Mouse (Mus musculus): ENCODE measurements around the gene Thoc7. TPM values are rescaled to one million over a fixed set of nuclear protein-coding genes. Genes with fewer than 3 reads are reported as not detected.

Thoc7 gene
- polyA plus RNA-seq, 1 experiment from 2014 or later: 179 TPM

DNA sequence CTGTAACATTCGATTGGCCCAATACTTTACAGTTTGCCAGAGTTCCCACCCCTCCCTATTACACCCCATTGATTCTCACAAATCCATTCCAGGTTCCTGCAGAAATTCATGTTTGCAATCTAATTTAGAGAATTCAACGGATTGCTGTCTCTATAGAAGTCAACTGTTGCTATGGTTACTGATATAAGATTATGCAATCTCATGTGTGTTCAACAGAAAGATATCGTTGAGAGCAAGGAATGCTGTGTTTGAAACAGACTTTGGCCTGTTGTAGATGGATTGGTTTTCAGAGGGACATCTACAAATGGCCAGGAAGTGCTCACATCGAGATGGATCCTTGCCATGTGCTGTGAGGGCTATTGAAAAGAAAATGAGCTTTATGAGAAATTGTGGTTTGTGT lies 46.4 kb downstream of the Thoc7 start:
- Histone ChIP-seq H3K9me3 (ENCODE audit: control insufficient read depth, low read length) (no peaks in the 10 kb centered on the region), H3K27me3 (replicated peaks; ENCODE audit: control insufficient read depth, insufficient read depth, low read length) (no peaks in the 10 kb centered on the region), H3K4me1 (ENCODE audit: control insufficient read depth, insufficient read depth, low read length) (no peaks in the 10 kb centered on the region; the same call in 1 of the 2 replicates), H3K27ac (replicated peaks; ENCODE audit: low read depth, low read length) (no peak overlapping the region), H3K4me3 (ENCODE audit: low read depth, low read length) (no peak overlapping the region), H3K4me2 (ENCODE audit: low read depth, low read length) (no peak overlapping the region), H3K36me3 (ENCODE audit: control insufficient read depth, insufficient read depth, low read length) (no peaks in the 10 kb centered on the region), H3K9ac (ENCODE audit: low read depth, low read length) (no peak overlapping the region)
- no peak for DNase-seq (ENCODE audit: low spot score)
- 60% methylated on average over 4 of the region's 4 CpGs for WGBS
- ATAC-seq (ENCODE audit: low read depth): no peak

DNA sequence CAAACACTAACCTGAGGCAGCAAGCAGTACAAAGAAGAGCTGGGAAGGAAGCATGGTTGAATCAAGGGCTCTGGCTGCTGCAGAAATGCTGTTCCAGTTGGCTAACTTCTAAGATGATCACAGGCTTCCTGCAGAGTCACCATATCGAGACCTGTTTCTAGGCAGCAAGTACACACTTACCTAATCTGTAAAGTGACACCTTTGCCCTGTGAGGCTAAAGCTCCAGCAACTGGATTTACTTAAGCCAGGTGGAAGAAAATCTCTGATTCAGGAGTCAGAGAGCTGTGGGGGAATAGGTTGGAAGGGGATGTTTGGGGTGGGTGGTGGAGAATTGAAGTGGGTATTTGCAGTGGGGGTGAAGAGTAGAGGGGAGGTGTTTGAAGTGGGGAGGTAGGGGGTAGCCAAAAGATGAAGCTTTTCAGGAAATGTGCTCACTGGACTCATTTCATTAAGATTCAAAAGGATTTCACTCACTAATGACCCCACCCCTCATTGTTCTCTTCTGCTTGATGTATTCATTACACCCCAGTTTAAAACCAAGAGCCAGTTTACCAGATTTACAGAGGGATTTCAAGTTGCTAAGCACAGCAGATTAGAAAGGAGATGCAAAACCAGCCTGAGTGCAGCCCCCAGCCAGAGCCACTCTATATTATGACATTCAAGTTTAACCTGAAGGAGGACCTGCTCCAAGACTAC lies 47.1 kb downstream of the Thoc7 start, which contains the start of gene Gm281:
TSS of gene Gm281 (minus strand) at position 92 of the 696 bp plus-strand sequence.
- H3K36me3 ChIP-seq (ENCODE audit: control insufficient read depth, insufficient read depth, low read length): no peaks in the 10 kb centered on the region
- DNase-seq (ENCODE audit: low spot score) (no peak), ATAC-seq (ENCODE audit: low read depth) (peak; percentile 51; the same call in 1 of the 2 replicates)
- H3K9me3 ChIP-seq (ENCODE audit: control insufficient read depth, low read length): no peaks in the 10 kb centered on the region
- 31% methylated on average over 1 of the region's 1 CpGs for WGBS
- no peaks in the 10 kb centered on the region; the same call in 1 of the 2 replicates for H3K4me1 ChIP-seq (ENCODE audit: control insufficient read depth, insufficient read depth, low read length)
- H3K4me2 ChIP-seq (ENCODE audit: low read depth, low read length): no peak within 1 kb of the TSS
- no peak within 1 kb of the TSS for H3K27ac ChIP-seq (replicated peaks; ENCODE audit: low read depth, low read length)
- H3K27me3 ChIP-seq (replicated peaks; ENCODE audit: control insufficient read depth, insufficient read depth, low read length): no peaks in the 10 kb centered on the region
- no peak within 1 kb of the TSS for H3K9ac ChIP-seq (ENCODE audit: low read depth, low read length)
- H3K4me3 ChIP-seq (ENCODE audit: low read depth, low read length): no peak within 1 kb of the TSS

DNA sequence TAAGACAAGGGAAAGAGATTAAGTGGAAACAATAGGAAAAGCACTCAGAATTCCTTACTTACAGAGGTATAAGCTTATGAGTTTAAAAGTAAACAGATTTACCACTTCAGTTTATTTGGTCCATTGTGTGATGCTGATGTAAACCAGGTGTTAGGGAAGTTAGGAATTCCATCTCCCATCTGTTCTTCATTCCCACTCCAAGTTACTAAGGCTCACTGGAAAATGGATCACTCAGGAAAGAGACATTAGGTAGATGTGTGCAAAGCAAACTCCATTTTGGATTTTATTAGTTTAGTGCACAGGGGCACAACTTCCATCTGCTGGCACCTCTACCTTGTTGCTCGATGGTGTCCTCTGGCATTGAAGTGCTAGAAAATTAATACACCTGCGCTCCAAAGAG lies 51.5 kb downstream of the Thoc7 start:
- H3K4me2 ChIP-seq (ENCODE audit: low read depth, low read length): no peak overlapping the region
- H3K27ac ChIP-seq (replicated peaks; ENCODE audit: low read depth, low read length): no peak overlapping the region
- H3K9ac ChIP-seq (ENCODE audit: low read depth, low read length): no peak overlapping the region
- H3K36me3 ChIP-seq (ENCODE audit: control insufficient read depth, insufficient read depth, low read length): no peaks in the 10 kb centered on the region
- 47% methylated on average over 2 of the region's 2 CpGs for WGBS
- DNase-seq (ENCODE audit: low spot score): no peak
- H3K27me3 ChIP-seq (replicated peaks; ENCODE audit: control insufficient read depth, insufficient read depth, low read length): no peaks in the 10 kb centered on the region
- H3K4me3 ChIP-seq (ENCODE audit: low read depth, low read length): no peak overlapping the region
- ATAC-seq (ENCODE audit: low read depth): no peak
- H3K4me1 ChIP-seq (ENCODE audit: control insufficient read depth, insufficient read depth, low read length): no peaks in the 10 kb centered on the region; the same call in 1 of the 2 replicates
- H3K9me3 ChIP-seq (ENCODE audit: control insufficient read depth, low read length): no peaks in the 10 kb centered on the region

DNA sequence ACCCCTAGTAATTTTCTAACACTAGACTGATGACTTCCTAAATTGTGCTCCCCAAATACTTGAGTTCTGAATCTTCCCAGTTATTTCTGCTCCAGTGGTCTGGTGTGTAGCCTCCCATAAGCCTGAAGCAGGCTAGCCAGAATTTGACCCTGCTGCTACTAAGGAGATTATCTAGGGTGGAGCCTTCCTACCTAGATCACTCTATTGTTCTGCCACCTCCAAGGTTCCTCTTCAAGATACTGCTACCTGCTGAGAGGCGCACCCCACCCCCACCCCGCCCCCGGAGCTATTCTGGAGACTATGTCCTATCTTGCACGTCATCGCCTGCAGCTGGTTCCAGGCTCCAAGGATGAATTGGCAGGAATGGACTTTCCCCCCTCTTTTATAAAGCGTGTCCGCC lies 54.5 kb downstream of the Thoc7 start:
- Histone ChIP-seq H3K4me3 (ENCODE audit: low read depth, low read length) (no peak overlapping the region), H3K4me2 (ENCODE audit: low read depth, low read length) (no peak overlapping the region), H3K4me1 (ENCODE audit: control insufficient read depth, insufficient read depth, low read length) (no peaks in the 10 kb centered on the region; the same call in 1 of the 2 replicates), H3K9me3 (ENCODE audit: control insufficient read depth, low read length) (no peaks in the 10 kb centered on the region), H3K36me3 (ENCODE audit: control insufficient read depth, insufficient read depth, low read length) (no peaks in the 10 kb centered on the region), H3K27ac (replicated peaks; ENCODE audit: low read depth, low read length) (no peak overlapping the region), H3K27me3 (replicated peaks; ENCODE audit: control insufficient read depth, insufficient read depth, low read length) (no peaks in the 10 kb centered on the region), H3K9ac (ENCODE audit: low read depth, low read length) (no peak overlapping the region)
- WGBS: 85% methylated on average over 7 of the region's 7 CpGs
- ATAC-seq (ENCODE audit: low read depth) (no peak), DNase-seq (ENCODE audit: low spot score) (no peak)

DNA sequence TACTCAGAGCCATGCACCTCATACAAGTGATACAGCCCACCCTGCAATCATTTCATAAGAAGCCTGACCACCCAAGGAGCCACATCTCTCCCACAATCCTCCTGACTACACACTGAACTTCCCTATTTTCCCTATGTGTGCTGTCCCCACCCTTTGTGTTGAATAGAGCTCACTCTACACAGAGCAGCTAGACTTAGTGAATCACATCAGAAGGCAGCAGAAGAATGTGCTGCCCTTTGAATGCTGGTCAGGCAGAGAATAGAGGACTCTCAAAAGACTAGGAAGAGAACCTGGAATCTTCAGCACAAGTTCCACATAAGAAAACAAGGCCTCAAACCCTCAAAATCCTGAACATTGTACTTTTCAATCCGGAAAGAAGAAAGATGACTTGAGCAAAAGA lies 55.2 kb downstream of the Thoc7 start:
- no peak overlapping the region for H3K9ac ChIP-seq (ENCODE audit: low read depth, low read length)
- H3K27me3 ChIP-seq (replicated peaks; ENCODE audit: control insufficient read depth, insufficient read depth, low read length): no peaks in the 10 kb centered on the region
- H3K9me3 ChIP-seq (ENCODE audit: control insufficient read depth, low read length): no peaks in the 10 kb centered on the region
- no peak overlapping the region for H3K27ac ChIP-seq (replicated peaks; ENCODE audit: low read depth, low read length)
- ATAC-seq (ENCODE audit: low read depth): no peak
- no peaks in the 10 kb centered on the region; the same call in 1 of the 2 replicates for H3K4me1 ChIP-seq (ENCODE audit: control insufficient read depth, insufficient read depth, low read length)
- H3K4me2 ChIP-seq (ENCODE audit: low read depth, low read length): no peak overlapping the region
- H3K36me3 ChIP-seq (ENCODE audit: control insufficient read depth, insufficient read depth, low read length): no peaks in the 10 kb centered on the region
- 82% methylated on average over 1 of the region's 1 CpGs for WGBS
- no peak overlapping the region for H3K4me3 ChIP-seq (ENCODE audit: low read depth, low read length)
- no peak for DNase-seq (ENCODE audit: low spot score)

DNA sequence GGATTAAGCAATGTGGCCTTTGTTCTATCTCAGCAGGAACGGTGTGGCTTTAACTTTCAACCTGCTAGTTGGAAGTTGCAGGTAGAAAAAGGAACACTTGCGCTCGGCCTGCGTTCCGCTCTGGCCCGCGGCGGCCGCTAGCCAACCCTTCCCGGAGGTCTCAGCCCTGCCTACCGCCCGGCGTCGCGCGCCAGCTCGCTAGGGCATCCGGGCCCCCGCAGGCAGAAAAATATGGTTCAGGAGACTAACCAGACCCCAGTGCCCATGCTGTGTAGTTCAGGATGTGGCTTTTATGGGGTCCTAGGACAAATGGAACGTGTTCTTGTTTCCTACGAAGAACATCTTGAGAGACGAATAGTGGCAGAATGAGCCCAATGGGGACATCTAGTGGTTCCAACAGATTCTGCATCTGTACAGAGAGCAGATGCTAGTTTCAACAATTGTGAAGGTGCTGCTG lies 60.0 kb downstream of the Thoc7 start:
- H3K27ac ChIP-seq (replicated peaks; ENCODE audit: low read depth, low read length): no peak overlapping the region
- H3K9ac ChIP-seq (ENCODE audit: low read depth, low read length): peak overlapping the region; percentile 68
- H3K4me2 ChIP-seq (ENCODE audit: low read depth, low read length): peak overlapping the region; percentile 74
- DNase-seq (ENCODE audit: low spot score): peak; percentile 85
- ATAC-seq (ENCODE audit: low read depth): peak; percentile 84
- H3K36me3 ChIP-seq (ENCODE audit: control insufficient read depth, insufficient read depth, low read length): no peaks in the 10 kb centered on the region
- H3K4me3 ChIP-seq (ENCODE audit: low read depth, low read length): peak overlapping the region; percentile 48
- no peaks in the 10 kb centered on the region for H3K9me3 ChIP-seq (ENCODE audit: control insufficient read depth, low read length)
- H3K27me3 ChIP-seq (replicated peaks; ENCODE audit: control insufficient read depth, insufficient read depth, low read length): no peaks in the 10 kb centered on the region
- no peaks in the 10 kb centered on the region for H3K4me1 ChIP-seq (ENCODE audit: control insufficient read depth, insufficient read depth, low read length)
- 2% methylated on average over 22 of the region's 22 CpGs for WGBS

Other genes with a start within 250 kb of the Thoc7 start
- gene Gm281, start 47.4 kb downstream of the Thoc7 start, polyA plus RNA-seq (2014; fragmentation: Nextera tagmentation; extraction: Ambion mirVana): 0.49 TPM in 1 of 2 replicates, not detected in the other
- gene Atxn7, start 412 bp downstream of the Thoc7 start, polyA plus RNA-seq (2014; fragmentation: Nextera tagmentation; extraction: Ambion mirVana): 5.7 and 6.5 TPM in 2 replicates
- gene Psmd6, start 159.1 kb upstream of the Thoc7 start, polyA plus RNA-seq (2014; fragmentation: Nextera tagmentation; extraction: Ambion mirVana): 226 and 249 TPM in 2 replicates
- 0.17 and 0.38 TPM in 2 replicates for gene Olfr720, start 225.0 kb upstream of the Thoc7 start, polyA plus RNA-seq (2014; fragmentation: Nextera tagmentation; extraction: Ambion mirVana)